In genomic region chr7:80889021-80889511, GRCm38 (mm10) we compare ENCODE assay signal across 7 mouse cellular contexts. TPM values are rescaled to one million over a fixed set of nuclear protein-coding genes. Genes with fewer than 3 reads are reported as not detected.
DNase-seq lines count a peak whose midpoint lies in the region; ATAC-seq and TF ChIP-seq lines count a peak whose summit lies in the region.

No protein-coding gene starts in this region.

- intact Hi-C loops in gastrocnemius, adult 2 months (cut with DNase I): loop anchor here (10.0 kb wide), 1 partner anchor 446 kb away; no protein-coding TSS in a partner anchor

- H3K36me3 ChIP-seq in ES-E14 (ENCODE audit: control insufficient read depth, insufficient read depth, low read length, poor library complexity, severe bottlenecking): peaks cover 31% of the 10 kb centered on the region
- peaks cover 15% of the 10 kb centered on the region for H3K36me3 ChIP-seq in hindbrain, embryonic 16.5 days (ENCODE audit: control insufficient read depth, insufficient read depth, low read length)
- H3K36me3 ChIP-seq in limb, embryonic 10.5 days: peaks cover 54% of the 10 kb centered on the region

- in situ Hi-C loops in ES-E14 (cut with MboI; ENCODE audit: low sequenced_read_pairs in 2 of 2, unreplicated experiment in 2 of 2): loop anchor here in 1 of 2 experiments (10.0 kb wide), 2 partner anchors 176 to 266 kb away; no protein-coding TSS in a partner anchor

- H3K4me3 ChIP-seq in ES-E14 (ENCODE audit: insufficient read depth in 1 of 2, low read depth in 1 of 2, low read length in 2 of 2, poor library complexity in 1 of 2, severe bottlenecking in 1 of 2): peak overlapping the region in 1 of 2 experiments; percentile 43; a peak in 3 of 4 replicates
- no peak overlapping the region for H3K4me3 ChIP-seq in gastrocnemius, adult 2 months
- H3K4me3 ChIP-seq in hindbrain, embryonic 16.5 days (ENCODE audit: low read length): no peak overlapping the region
- H3K4me3 ChIP-seq in limb, embryonic 10.5 days: no peak overlapping the region

- 38% methylated on average over 9 of the region's 9 CpGs for WGBS in hindbrain, embryonic 16.5 days
- WGBS in limb, embryonic 10.5 days: 47% methylated on average over 9 of the region's 9 CpGs

- H3K9me3 ChIP-seq in ES-E14 (ENCODE audit: control insufficient read depth, insufficient read depth, low read depth, low read length): no peaks in the 10 kb centered on the region
- no peaks in the 10 kb centered on the region for H3K9me3 ChIP-seq in hindbrain, embryonic 16.5 days (ENCODE audit: control insufficient read depth, low read length)
- no peaks in the 10 kb centered on the region for H3K9me3 ChIP-seq in limb, embryonic 10.5 days (replicated peaks)

- no peaks in the 10 kb centered on the region for H3K27me3 ChIP-seq in hindbrain, embryonic 16.5 days (replicated peaks; ENCODE audit: control insufficient read depth, insufficient read depth, low read length)
- no peaks in the 10 kb centered on the region for H3K27me3 ChIP-seq in limb, embryonic 10.5 days (ENCODE audit: low read depth, poor library complexity, severe bottlenecking)

- no peak for TF ChIP-seq CTCF in gastrocnemius, adult 2 months (IDR thresholded peaks at IDR 0.05)

- H3K27ac ChIP-seq in ES-E14 (ENCODE audit: insufficient read depth, low read depth, low read length, poor library complexity, severe bottlenecking): peak overlapping the region; percentile 46
- peak overlapping the region; percentile 74 for H3K27ac ChIP-seq in gastrocnemius, adult 2 months
- H3K27ac ChIP-seq in hindbrain, embryonic 16.5 days (ENCODE audit: low read depth, low read length): peak overlapping the region; percentile 19
- H3K27ac ChIP-seq in limb, embryonic 10.5 days: peak overlapping the region; percentile 79

- H3K4me1 ChIP-seq in ES-E14 (ENCODE audit: control insufficient read depth in 2 of 2, insufficient read depth in 2 of 2, low read length in 2 of 2, poor library complexity in 1 of 2): peaks cover 2 to 7% of the 10 kb centered on the region in 2 experiments; a peak in 2 of 4 replicates
- no peaks in the 10 kb centered on the region; the same call in 1 of the 2 replicates for H3K4me1 ChIP-seq in hindbrain, embryonic 16.5 days (ENCODE audit: control insufficient read depth, insufficient read depth, low read depth, low read length)
- H3K4me1 ChIP-seq in limb, embryonic 10.5 days: peaks cover 13% of the 10 kb centered on the region

- peak; percentile 72 for ATAC-seq in hindbrain, embryonic 16.5 days
- ATAC-seq in monocyte, adult 5-6 weeks (replicated peaks; ENCODE audit: insufficient number of reproducible peaks, low FRiP score, low TSS enrichment, poor library complexity, severe bottlenecking): 0 out of 2 replicates have a peak, but pooled peaks have one; percentile 10

- DNase-seq in ES-E14 (ENCODE audit: low read depth, low spot score): peak; percentile 94
- peak; percentile 61 for DNase-seq in adrenal gland, postnatal 25 days
- peak; percentile 61 for DNase-seq in gastrocnemius, adult 2 months
- peak; percentile 75 for DNase-seq in limb, embryonic 10.5 days (ENCODE audit: low spot score)
- peak; percentile 70 for DNase-seq in thymus, postnatal 4 days

- H3K4me2 ChIP-seq in hindbrain, embryonic 16.5 days (ENCODE audit: low read length): no peak overlapping the region

- H3K9ac ChIP-seq in ES-E14 (ENCODE audit: insufficient read depth, low read depth, low read length, poor library complexity, severe bottlenecking): peak overlapping the region; percentile 20; the same call in 1 of the 2 replicates
- H3K9ac ChIP-seq in hindbrain, embryonic 16.5 days (ENCODE audit: low read depth, low read length): no peak overlapping the region

TF ChIP-seq in ES-E14, 5 proteins besides CTCF, POLR2A, EP300 and RAD21:
- no peak for TF ChIP-seq MAFK (IDR thresholded peaks at IDR 0.05; ENCODE audit: insufficient read depth, low read depth, low read length)
- no peak for TF ChIP-seq ZC3H11A (IDR thresholded peaks at IDR 0.05; ENCODE audit: borderline replicate concordance, low read depth, low read length)
- no peak for TF ChIP-seq CHD2 (IDR thresholded peaks at IDR 0.05; ENCODE audit: low read depth, low read length)
- no peak for TF ChIP-seq HCFC1 (IDR thresholded peaks at IDR 0.05; ENCODE audit: borderline replicate concordance, insufficient read depth, low read length)
- no peak for TF ChIP-seq ZNF384 (IDR thresholded peaks at IDR 0.05; ENCODE audit: low read depth, low read length)

RNA-seq across cellular contexts. Expression of gene Wdr73, which starts 12.0 kb away (rescaled TPM):
- 38.2 and 41.5 TPM in 2 replicates for total RNA-seq in ES-E14 (2012; rRNA removed)
- total RNA-seq in adrenal gland, postnatal 25 days (2021): 16.7 and 22.4 TPM in 2 replicates
- total RNA-seq in gastrocnemius, adult 2 months (2021): 1 to 10 TPM; 2.9 to 3.7 TPM
- 33.8 and 35.8 TPM in 2 replicates for polyA plus RNA-seq in hindbrain, embryonic 16.5 days (2015; fragmentation: Nextera tagmentation; extraction: Ambion mirVana)
- polyA plus RNA-seq in limb, embryonic 10.5 days (2016; fragmentation: Nextera tagmentation; extraction: Ambion mirVana): 49.5 and 54.5 TPM in 2 replicates
- total RNA-seq in monocyte, adult 5-6 weeks (2017): 6.9 to 25.2 TPM (median 10.8 TPM) in 3 replicates

RNA-seq across cellular contexts. Expression of gene Nmb, which starts 15.8 kb away (rescaled TPM):
- 17.4 and 23.2 TPM in 2 replicates for total RNA-seq in ES-E14 (2012; rRNA removed)
- total RNA-seq in adrenal gland, postnatal 25 days (2021): 1.9 TPM in 1 of 2 replicates, not detected in the other
- total RNA-seq in gastrocnemius, adult 2 months (2021): 1 to 10 TPM; 3.6 to 4.0 TPM
- 7.6 and 7.7 TPM in 2 replicates for polyA plus RNA-seq in hindbrain, embryonic 16.5 days (2015; fragmentation: Nextera tagmentation; extraction: Ambion mirVana)
- polyA plus RNA-seq in limb, embryonic 10.5 days (2016; fragmentation: Nextera tagmentation; extraction: Ambion mirVana): 9.1 and 9.2 TPM in 2 replicates
- total RNA-seq in monocyte, adult 5-6 weeks (2017): 1.6 to 7.3 TPM (median 3.1 TPM) in 3 replicates

RNA-seq across cellular contexts. Expression of gene Zscan2, which starts 28.3 kb away (rescaled TPM):
- total RNA-seq in ES-E14 (2012; rRNA removed): 2.3 and 2.4 TPM in 2 replicates
- 8.0 and 8.7 TPM in 2 replicates for total RNA-seq in adrenal gland, postnatal 25 days (2021)
- total RNA-seq in gastrocnemius, adult 2 months (2021): 1 to 10 TPM; 1.3 to 1.7 TPM
- 3.3 and 3.4 TPM in 2 replicates for polyA plus RNA-seq in hindbrain, embryonic 16.5 days (2015; fragmentation: Nextera tagmentation; extraction: Ambion mirVana)
- polyA plus RNA-seq in limb, embryonic 10.5 days (2016; fragmentation: Nextera tagmentation; extraction: Ambion mirVana): 4.0 and 4.3 TPM in 2 replicates
- total RNA-seq in monocyte, adult 5-6 weeks (2017): 6.9 to 12.1 TPM (median 9.2 TPM) in 3 replicates

RNA-seq across cellular contexts. Expression of gene Sec11a, which starts 58.5 kb away (rescaled TPM):
- 171 and 218 TPM in 2 replicates for total RNA-seq in ES-E14 (2012; rRNA removed)
- 88.8 and 100 TPM in 2 replicates for total RNA-seq in adrenal gland, postnatal 25 days (2021)
- 10 to 100 TPM; 21.4 to 31.5 TPM for total RNA-seq in gastrocnemius, adult 2 months (2021)
- 153 and 164 TPM in 2 replicates for polyA plus RNA-seq in hindbrain, embryonic 16.5 days (2015; fragmentation: Nextera tagmentation; extraction: Ambion mirVana)
- polyA plus RNA-seq in limb, embryonic 10.5 days (2016; fragmentation: Nextera tagmentation; extraction: Ambion mirVana): 191 and 201 TPM in 2 replicates
- 316 to 442 TPM (median 424 TPM) in 3 replicates for total RNA-seq in monocyte, adult 5-6 weeks (2017)

Comparison
In these comparisons a context has a peak if more than half of its experiments do, and no peak if none do; other contexts are left out.
1. H3K27ac ChIP-seq: peak in every context shown above with its lines; median percentile 79 in limb, embryonic 10.5 days; 74 in gastrocnemius, adult 2 months; 46 in ES-E14; 19 in hindbrain, embryonic 16.5 days.